Mouse (Mus musculus): ENCODE measurements at regions not wholly inside any gene's neighbourhood (a gene's known extent, or its start where the extent isn't known, plus 50 kb on each side); places are given as distances from the start of the nearest gene placed in this dataset.

- H3K4me2 ChIP-seq (ENCODE audit: low read depth) = no peak overlapping the region
- H3K4me3 ChIP-seq = no peak overlapping the region
- H3K27me3 ChIP-seq (ENCODE audit: control insufficient read depth, insufficient read depth, insufficient read length) = no peaks in the 10 kb centered on the region
- no peaks in the 10 kb centered on the region for H3K36me3 ChIP-seq (ENCODE audit: control insufficient read depth, insufficient read depth)
- no peak for TF ChIP-seq E2F4 (IDR thresholded peaks at IDR 0.05; ENCODE audit: insufficient read depth)
- TF ChIP-seq SRF (IDR thresholded peaks at IDR 0.05; ENCODE audit: control insufficient read depth, insufficient read length, low read depth) = no peak
- TF ChIP-seq POLR2AphosphoS2 (IDR thresholded peaks at IDR 0.05; ENCODE audit: insufficient read length, low read depth) = no peak
- no peak for TF ChIP-seq CEBPB (IDR thresholded peaks at IDR 0.05; ENCODE audit: insufficient read depth, poor library complexity, severe bottlenecking)
- TF ChIP-seq TCF3 (IDR thresholded peaks at IDR 0.05; ENCODE audit: insufficient read length, low read depth) = no peak
- TF ChIP-seq USF1 (IDR thresholded peaks at IDR 0.05; ENCODE audit: low read depth) = no peak
- H3K79me2 ChIP-seq (ENCODE audit: control insufficient read depth, insufficient read depth) = no peaks in the 10 kb centered on the region
- H3ac ChIP-seq (ENCODE audit: control insufficient read depth, insufficient read length) = no peak overlapping the region
These were observed 266.7 kb downstream of the Drd1 start for GRCm38 (mm10) chr13:53788809-53789208.

- no peaks in the 10 kb centered on the region for H3K79me2 ChIP-seq (ENCODE audit: control insufficient read depth, insufficient read depth)
- H3K4me3 ChIP-seq = no peak overlapping the region
- H3K36me3 ChIP-seq (ENCODE audit: control insufficient read depth, insufficient read depth) = no peaks in the 10 kb centered on the region
- no peak overlapping the region for H3K4me2 ChIP-seq (ENCODE audit: low read depth)
- H3K27me3 ChIP-seq (ENCODE audit: control insufficient read depth, insufficient read depth, insufficient read length) = peaks cover 13% of the 10 kb centered on the region
- no peak overlapping the region for H3ac ChIP-seq (ENCODE audit: control insufficient read depth, insufficient read length)
- TF ChIP-seq POLR2A (IDR thresholded peaks at IDR 0.05; ENCODE audit: insufficient read length, low read depth) (no peak), SRF (IDR thresholded peaks at IDR 0.05; ENCODE audit: control insufficient read depth, insufficient read length, low read depth) (no peak), MYOD1 (IDR thresholded peaks at IDR 0.05; ENCODE audit: control insufficient read depth in 1 of 3, insufficient read length in 2 of 3, low read depth in 2 of 3) (no peak), REST (IDR thresholded peaks at IDR 0.05; ENCODE audit: insufficient read depth, insufficient read length) (no peak), E2F4 (IDR thresholded peaks at IDR 0.05; ENCODE audit: insufficient read depth) (no peak), POLR2AphosphoS2 (IDR thresholded peaks at IDR 0.05; ENCODE audit: insufficient read length, low read depth) (no peak), MAX (IDR thresholded peaks at IDR 0.05; ENCODE audit: low read depth) (no peak), MYOG (IDR thresholded peaks at IDR 0.05; ENCODE audit: control insufficient read depth in 1 of 3, insufficient read depth in 1 of 3, insufficient read length in 2 of 3, low read depth in 2 of 3) (no peak), TCF3 (IDR thresholded peaks at IDR 0.05; ENCODE audit: insufficient read length, low read depth) (no peak)
These were observed 272.0 kb downstream of the Drd1 start for GRCm38 (mm10) chr13:53783492-53783891.

- no peaks in the 10 kb centered on the region for H3K79me2 ChIP-seq (ENCODE audit: control insufficient read depth, insufficient read depth)
- no peak overlapping the region for H3K4me3 ChIP-seq
- no peaks in the 10 kb centered on the region for H3K36me3 ChIP-seq (ENCODE audit: control insufficient read depth, insufficient read depth)
- H3K27me3 ChIP-seq (ENCODE audit: control insufficient read depth, insufficient read depth, insufficient read length) = peaks cover 21% of the 10 kb centered on the region
- TF ChIP-seq USF1 (IDR thresholded peaks at IDR 0.05; ENCODE audit: low read depth) (no peak), POLR2AphosphoS2 (IDR thresholded peaks at IDR 0.05; ENCODE audit: insufficient read length, low read depth) (no peak), POLR2A (IDR thresholded peaks at IDR 0.05; ENCODE audit: insufficient read length, low read depth) (no peak), E2F4 (IDR thresholded peaks at IDR 0.05; ENCODE audit: insufficient read depth) (no peak), TCF3 (IDR thresholded peaks at IDR 0.05; ENCODE audit: insufficient read length, low read depth) (no peak), MYOG (IDR thresholded peaks at IDR 0.05; ENCODE audit: control insufficient read depth in 1 of 3, insufficient read depth in 1 of 3, insufficient read length in 2 of 3, low read depth in 2 of 3) (no peak), MAX (IDR thresholded peaks at IDR 0.05; ENCODE audit: low read depth) (no peak), TCF12 (IDR thresholded peaks at IDR 0.05; ENCODE audit: insufficient read depth, poor library complexity, severe bottlenecking) (no peak)
- H3K4me2 ChIP-seq (ENCODE audit: low read depth) = no peak overlapping the region
- H3ac ChIP-seq (ENCODE audit: control insufficient read depth, insufficient read length) = no peak overlapping the region
These were observed 276.4 kb downstream of the Drd1 start for GRCm38 (mm10) chr13:53779150-53779549.

GRCm38 (mm10) chr13:53776421-53776820, 279.1 kb downstream of the Drd1 start:
- no peak overlapping the region for H3K4me3 ChIP-seq
- H3K27me3 ChIP-seq (ENCODE audit: control insufficient read depth, insufficient read depth, insufficient read length) = peaks cover 22% of the 10 kb centered on the region
- H3ac ChIP-seq (ENCODE audit: control insufficient read depth, insufficient read length) = no peak overlapping the region
- no peaks in the 10 kb centered on the region for H3K79me2 ChIP-seq (ENCODE audit: control insufficient read depth, insufficient read depth)
- no peaks in the 10 kb centered on the region for H3K36me3 ChIP-seq (ENCODE audit: control insufficient read depth, insufficient read depth)
- H3K4me2 ChIP-seq (ENCODE audit: low read depth) = no peak overlapping the region
- TF ChIP-seq POLR2AphosphoS2 (IDR thresholded peaks at IDR 0.05; ENCODE audit: insufficient read length, low read depth) = no peak
- no peak for TF ChIP-seq TCF12 (IDR thresholded peaks at IDR 0.05; ENCODE audit: insufficient read depth, poor library complexity, severe bottlenecking)
- no peak for TF ChIP-seq CEBPB (IDR thresholded peaks at IDR 0.05; ENCODE audit: insufficient read depth, poor library complexity, severe bottlenecking)
- no peak for TF ChIP-seq SRF (IDR thresholded peaks at IDR 0.05; ENCODE audit: control insufficient read depth, insufficient read length, low read depth)

- Histone ChIP-seq H3K27me3 (ENCODE audit: control insufficient read depth, insufficient read depth, insufficient read length) (peaks cover 18% of the 10 kb centered on the region), H3K4me2 (ENCODE audit: low read depth) (no peak overlapping the region), H3K79me2 (ENCODE audit: control insufficient read depth, insufficient read depth) (no peaks in the 10 kb centered on the region), H3ac (ENCODE audit: control insufficient read depth, insufficient read length) (no peak overlapping the region), H3K36me3 (ENCODE audit: control insufficient read depth, insufficient read depth) (no peaks in the 10 kb centered on the region), H3K4me3 (no peak overlapping the region)
- TF ChIP-seq E2F4 (IDR thresholded peaks at IDR 0.05; ENCODE audit: insufficient read depth) (no peak), POLR2AphosphoS2 (IDR thresholded peaks at IDR 0.05; ENCODE audit: insufficient read length, low read depth) (no peak), MYOG (IDR thresholded peaks at IDR 0.05; ENCODE audit: control insufficient read depth in 1 of 3, insufficient read depth in 1 of 3, insufficient read length in 2 of 3, low read depth in 2 of 3) (no peak), CEBPB (IDR thresholded peaks at IDR 0.05; ENCODE audit: insufficient read depth, poor library complexity, severe bottlenecking) (no peak), TCF3 (IDR thresholded peaks at IDR 0.05; ENCODE audit: insufficient read length, low read depth) (no peak), MAX (IDR thresholded peaks at IDR 0.05; ENCODE audit: low read depth) (no peak), USF1 (IDR thresholded peaks at IDR 0.05; ENCODE audit: low read depth) (no peak)
These were observed 279.8 kb downstream of the Drd1 start for GRCm38 (mm10) chr13:53775687-53776086.

All from myocyte (in vitro differentiated cells).